Mouse (Mus musculus) heart, embryonic 12.5 days (tissue): Measurements from ENCODE around the gene Limch1. TPM values are rescaled to one million over a fixed set of nuclear protein-coding genes. Genes with fewer than 3 reads are reported as not detected.

Experiments
- ATAC-seq: fragments of 200-750 bp; cut with Nextera tagmentation; 2 replicates; pipeline ENCODE4 v1.8.0; 2017; ENCODE audit warnings: moderate TSS enrichment, moderate library complexity; ENCODE audit not compliant: insufficient number of reproducible peaks, low FRiP score
- H3K27ac ChIP-seq: fragments of 300-500 bp; sonication (generic); 2 replicates; pipeline ENCODE4 v1.5.1; 2016; ENCODE audit warnings: mild to moderate bottlenecking, moderate library complexity; ENCODE audit not compliant: poor library complexity, severe bottlenecking
- H3K27me3 ChIP-seq: fragments of 300-500 bp; sonication (generic); replicated peaks from 2 replicates; pipeline ENCODE4 v1.6.1; 2016; ENCODE audit warnings: mild to moderate bottlenecking, moderate library complexity
- H3K36me3 ChIP-seq: fragments of 300-500 bp; sonication (generic); 2 replicates; pipeline ENCODE4 v1.6.1; 2016; ENCODE audit warnings: mild to moderate bottlenecking, moderate library complexity
- H3K4me1 ChIP-seq: fragments of 300-500 bp; sonication (generic); replicated peaks from 2 replicates; pipeline ENCODE4 v1.6.1; 2016; ENCODE audit warnings: mild to moderate bottlenecking
- H3K4me2 ChIP-seq: fragments of 300-500 bp; sonication (generic); 2 replicates; pipeline ENCODE4 v1.6.1; 2016; ENCODE audit warnings: mild to moderate bottlenecking, moderate library complexity
- H3K4me3 ChIP-seq: fragments of 300-500 bp; sonication (generic); 2 replicates; pipeline ENCODE4 v1.5.1; 2016; ENCODE audit warnings: mild to moderate bottlenecking
- H3K9ac ChIP-seq: fragments of 300-500 bp; sonication (generic); 2 replicates; pipeline ENCODE4 v1.6.1; 2016; ENCODE audit warnings: mild to moderate bottlenecking, moderate library complexity
- H3K9me3 ChIP-seq: fragments of 300-500 bp; sonication (generic); replicated peaks from 2 replicates; pipeline ENCODE4 v1.6.1; 2016; ENCODE audit warnings: mild to moderate bottlenecking, moderate library complexity
- WGBS: fragments of 180-500 bp; shearing (Covaris S2); methylation state at CpG from one replicate; pipeline ENCODE4 v1.1.7; 2016; 5-methylcytosine and 5-hydroxymethylcytosine counted together
- polyA plus RNA-seq: library from polyadenylated mRNA; unstranded; fragments of >200 nt; fragmentation: Nextera tagmentation; extraction: Ambion mirVana; gene quantifications from 2 replicates; pipeline ENCODE4 v1.2.1, GENCODE M21; 2016

Gene Limch1
- polyA plus RNA-seq, 1 experiment from 2014 or later, result 25.0 TPM

DNA sequence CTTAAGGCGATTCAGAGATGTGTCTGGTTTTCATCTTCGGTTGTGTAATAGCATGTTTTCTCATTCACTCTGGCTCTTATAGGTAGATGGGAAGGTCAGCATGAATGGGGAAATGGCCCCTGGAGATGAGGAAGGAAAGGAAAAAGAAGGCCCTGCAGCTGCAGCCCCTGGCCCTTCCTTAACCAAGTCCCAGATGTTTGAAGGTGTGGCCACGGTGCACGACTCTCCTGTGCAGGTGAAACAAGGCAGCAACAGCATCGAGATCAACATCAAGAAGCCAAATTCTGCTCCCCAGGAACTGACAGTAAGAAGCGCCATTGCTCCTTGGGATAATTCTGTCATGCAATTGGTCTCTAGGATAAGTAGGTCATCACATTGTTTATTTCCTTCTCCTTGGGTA lies 256.7 kb downstream of the Limch1 start:
- Histone ChIP-seq H3K27me3 (peaks cover 30% of the 10 kb centered on the region), H3K9me3 (no peaks in the 10 kb centered on the region), H3K27ac (no peak overlapping the region), H3K36me3 (no peaks in the 10 kb centered on the region), H3K4me2 (no peak overlapping the region), H3K9ac (no peak overlapping the region), H3K4me3 (no peak overlapping the region), H3K4me1 (peaks cover 2% of the 10 kb centered on the region; the same call in 1 of the 2 replicates)
- 79% methylated on average over 6 of the region's 6 CpGs for WGBS
- no peak for ATAC-seq

- ATAC-seq, result no peak
- H3K27ac ChIP-seq, result no peak overlapping the region
- WGBS, result 45% methylated on average over 11 of the region's 11 CpGs
- no peak overlapping the region for H3K4me3 ChIP-seq
- H3K4me1 ChIP-seq, result no peaks in the 10 kb centered on the region
- no peak overlapping the region for H3K4me2 ChIP-seq
- H3K27me3 ChIP-seq, result peaks cover 15% of the 10 kb centered on the region
- 0 out of 2 replicates have a peak, but pooled peaks cover 5% of the 10 kb centered on the region for H3K9me3 ChIP-seq
- no peak overlapping the region for H3K9ac ChIP-seq
- H3K36me3 ChIP-seq, result 0 out of 2 replicates have a peak, but pooled peaks cover 3% of the 10 kb centered on the region
Observed at GRCm38 (mm10) chr5:67004619-67005018, 259.0 kb downstream of the Limch1 start.

DNA sequence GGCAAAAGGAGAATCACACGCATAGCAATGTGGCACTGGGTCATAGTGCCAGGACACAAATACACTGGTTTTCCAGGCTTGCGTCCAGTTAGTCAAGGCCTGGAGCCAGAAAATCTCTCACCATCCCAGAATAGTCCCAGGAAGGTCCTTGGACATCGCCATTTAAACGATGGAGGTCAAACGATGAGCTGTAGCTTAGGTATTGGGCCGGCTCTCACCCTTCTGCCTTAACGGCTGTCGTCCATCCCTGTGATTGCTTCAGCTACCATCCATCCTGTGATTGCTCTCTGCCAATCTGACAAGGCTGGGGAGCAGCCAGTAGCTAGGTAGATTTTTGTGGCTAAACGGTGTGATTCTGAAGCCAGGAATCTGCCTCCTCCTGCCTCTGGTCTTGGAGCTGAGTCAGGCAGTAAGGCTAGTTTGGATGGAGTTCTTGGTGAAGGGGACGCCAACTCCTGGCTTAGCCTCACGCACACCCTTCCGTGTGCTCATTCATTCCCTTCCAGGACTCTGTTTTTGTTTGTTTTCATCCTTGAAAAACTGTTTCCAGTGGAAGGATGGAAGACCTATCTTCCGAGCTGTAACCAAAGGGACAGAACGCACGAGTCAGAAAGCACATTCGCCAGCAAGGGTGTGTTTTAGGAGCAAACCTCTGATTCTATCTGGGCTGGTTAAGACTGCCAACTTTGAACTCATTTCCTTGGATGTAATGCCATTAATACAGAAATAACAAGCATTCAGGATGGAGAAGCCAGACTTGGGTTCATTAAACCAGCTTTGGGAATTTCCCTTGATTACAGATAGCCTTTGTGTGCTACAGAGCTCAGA lies 265.6 kb downstream of the Limch1 start:
- Histone ChIP-seq H3K4me1 (no peaks in the 10 kb centered on the region), H3K27ac (no peak overlapping the region), H3K4me2 (no peak overlapping the region), H3K27me3 (peaks cover 34% of the 10 kb centered on the region), H3K36me3 (0 out of 2 replicates have a peak, but pooled peaks cover 4% of the 10 kb centered on the region), H3K9me3 (0 out of 2 replicates have a peak, but pooled peaks cover 5% of the 10 kb centered on the region), H3K4me3 (no peak overlapping the region), H3K9ac (no peak overlapping the region)
- 81% methylated on average over 16 of the region's 16 CpGs for WGBS
- ATAC-seq, result no peak

- no peak for ATAC-seq
- WGBS, result 77% methylated on average over 4 of the region's 4 CpGs
- Histone ChIP-seq H3K27ac (no peak overlapping the region), H3K4me2 (no peak overlapping the region), H3K4me1 (no peaks in the 10 kb centered on the region), H3K27me3 (peaks cover 37% of the 10 kb centered on the region), H3K4me3 (no peak overlapping the region), H3K9ac (no peak overlapping the region), H3K36me3 (0 out of 2 replicates have a peak, but pooled peaks cover 4% of the 10 kb centered on the region), H3K9me3 (0 out of 2 replicates have a peak, but pooled peaks cover 5% of the 10 kb centered on the region)
Observed at GRCm38 (mm10) chr5:67011985-67012384, 266.4 kb downstream of the Limch1 start.

- H3K4me2 ChIP-seq, result no peak overlapping the region
- H3K4me1 ChIP-seq, result no peaks in the 10 kb centered on the region
- 0 out of 2 replicates have a peak, but pooled peaks cover 4% of the 10 kb centered on the region for H3K36me3 ChIP-seq
- H3K9ac ChIP-seq, result no peak overlapping the region
- H3K27me3 ChIP-seq, result peaks cover 47% of the 10 kb centered on the region
- 78% methylated on average over 3 of the region's 3 CpGs for WGBS
- ATAC-seq, result no peak
- H3K27ac ChIP-seq, result no peak overlapping the region
- no peak overlapping the region for H3K4me3 ChIP-seq
- H3K9me3 ChIP-seq, result 0 out of 2 replicates have a peak, but pooled peaks cover 5% of the 10 kb centered on the region
Observed at GRCm38 (mm10) chr5:67013926-67014325, 268.3 kb downstream of the Limch1 start.

DNA sequence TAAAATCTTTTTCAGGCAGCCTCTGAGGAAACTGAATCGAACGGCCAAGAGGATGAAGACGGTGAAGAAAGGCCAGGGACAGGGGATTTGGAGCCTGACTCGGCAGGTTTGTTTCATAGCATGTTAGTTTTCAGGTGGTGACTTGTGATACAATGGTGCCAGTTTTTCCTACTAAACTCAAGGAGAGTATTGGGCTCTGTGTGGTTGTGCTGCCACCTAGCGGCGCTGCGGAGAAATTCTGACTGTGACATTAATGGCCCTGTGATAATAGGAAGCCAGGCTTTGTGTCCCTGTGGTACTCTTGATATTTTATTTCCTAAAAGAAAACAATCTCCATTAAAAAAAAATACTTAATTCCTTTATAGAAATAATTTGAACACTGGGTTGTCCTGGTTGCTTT lies 270.8 kb downstream of the Limch1 start:
- no peak overlapping the region for H3K9ac ChIP-seq
- H3K4me3 ChIP-seq, result no peak overlapping the region
- no peaks in the 10 kb centered on the region for H3K4me1 ChIP-seq
- H3K9me3 ChIP-seq, result no peaks in the 10 kb centered on the region
- ATAC-seq, result no peak
- no peak overlapping the region for H3K27ac ChIP-seq
- 6% methylated on average over 7 of the region's 7 CpGs for WGBS
- no peaks in the 10 kb centered on the region for H3K36me3 ChIP-seq
- H3K27me3 ChIP-seq, result peaks cover 31% of the 10 kb centered on the region
- H3K4me2 ChIP-seq, result no peak overlapping the region

- 43% methylated on average over 10 of the region's 10 CpGs for WGBS
- Histone ChIP-seq H3K27ac (no peak overlapping the region; the same call in 1 of the 2 replicates), H3K27me3 (peaks cover 24% of the 10 kb centered on the region), H3K9ac (no peak overlapping the region), H3K4me3 (no peak overlapping the region), H3K9me3 (no peaks in the 10 kb centered on the region), H3K36me3 (peaks cover 7% of the 10 kb centered on the region), H3K4me2 (no peak overlapping the region), H3K4me1 (peaks cover 10% of the 10 kb centered on the region)
- no peak for ATAC-seq
Observed at GRCm38 (mm10) chr5:67024459-67025050, 278.9 kb downstream of the Limch1 start.

DNA sequence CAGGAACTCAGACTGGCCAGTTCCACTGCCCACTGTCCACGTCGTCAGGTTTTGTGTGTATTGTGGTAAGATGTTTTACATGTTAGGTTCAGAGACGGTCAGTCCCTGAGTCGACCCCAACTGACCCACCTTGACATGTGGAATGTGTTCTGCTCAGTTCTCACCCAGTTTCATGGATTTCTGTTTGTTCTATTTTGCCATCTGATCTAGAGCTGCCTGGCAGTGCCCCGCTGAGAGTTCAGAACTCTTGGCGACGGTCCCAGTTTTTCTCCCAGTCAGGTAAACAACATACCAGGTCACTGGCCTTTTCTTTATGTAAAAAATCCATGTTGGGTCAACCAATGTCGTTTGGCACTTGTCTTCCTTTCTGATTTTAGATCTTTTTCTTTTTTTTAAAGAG lies 279.5 kb downstream of the Limch1 start:
- ATAC-seq, result no peak
- Histone ChIP-seq H3K9ac (no peak overlapping the region), H3K4me1 (peaks cover 10% of the 10 kb centered on the region), H3K9me3 (no peaks in the 10 kb centered on the region), H3K27ac (no peak overlapping the region), H3K36me3 (peaks cover 12% of the 10 kb centered on the region), H3K4me3 (no peak overlapping the region), H3K4me2 (no peak overlapping the region), H3K27me3 (peaks cover 29% of the 10 kb centered on the region)
- WGBS, result 73% methylated on average over 8 of the region's 8 CpGs

- 78% methylated on average over 8 of the region's 10 CpGs for WGBS
- Histone ChIP-seq H3K9me3 (no peaks in the 10 kb centered on the region), H3K4me3 (no peak overlapping the region), H3K9ac (no peak overlapping the region), H3K36me3 (peaks cover 13% of the 10 kb centered on the region), H3K27me3 (peaks cover 29% of the 10 kb centered on the region), H3K27ac (no peak overlapping the region), H3K4me2 (no peak overlapping the region), H3K4me1 (peaks cover 10% of the 10 kb centered on the region)
- ATAC-seq, result no peak
Observed at GRCm38 (mm10) chr5:67025581-67025980, 280.0 kb downstream of the Limch1 start.

GRCm38 (mm10) chr5:67028786-67029185 lies 283.2 kb downstream of the Limch1 start:
- no peak overlapping the region for H3K9ac ChIP-seq
- no peak overlapping the region for H3K4me3 ChIP-seq
- H3K27ac ChIP-seq, result no peak overlapping the region
- H3K4me2 ChIP-seq, result no peak overlapping the region
- H3K27me3 ChIP-seq, result peaks cover 35% of the 10 kb centered on the region
- ATAC-seq, result no peak
- peaks cover 10% of the 10 kb centered on the region for H3K4me1 ChIP-seq
- 73% methylated on average over 16 of the region's 16 CpGs for WGBS
- H3K9me3 ChIP-seq, result no peaks in the 10 kb centered on the region
- H3K36me3 ChIP-seq, result peaks cover 11% of the 10 kb centered on the region

- Histone ChIP-seq H3K4me2 (no peak overlapping the region), H3K9me3 (no peaks in the 10 kb centered on the region), H3K9ac (no peak overlapping the region), H3K27ac (no peak overlapping the region), H3K4me3 (no peak overlapping the region), H3K36me3 (peaks cover 11% of the 10 kb centered on the region), H3K4me1 (no peaks in the 10 kb centered on the region), H3K27me3 (peaks cover 35% of the 10 kb centered on the region)
- 48% methylated on average over 3 of the region's 3 CpGs for WGBS
- no peak for ATAC-seq
Observed at GRCm38 (mm10) chr5:67029946-67030345, 284.3 kb downstream of the Limch1 start.
